Mouse (Mus musculus) lung, adult 18-20 months (tissue): Measurements from ENCODE around the gene Il10rb.

Experiments
- DNase-seq, 2 experiments: peaks; one replicate each; pipeline ENCODE4 v3.0.0; 2022; ENCODE audit warnings: mixed read lengths in 2 of 2

Il10rb gene

DNA sequence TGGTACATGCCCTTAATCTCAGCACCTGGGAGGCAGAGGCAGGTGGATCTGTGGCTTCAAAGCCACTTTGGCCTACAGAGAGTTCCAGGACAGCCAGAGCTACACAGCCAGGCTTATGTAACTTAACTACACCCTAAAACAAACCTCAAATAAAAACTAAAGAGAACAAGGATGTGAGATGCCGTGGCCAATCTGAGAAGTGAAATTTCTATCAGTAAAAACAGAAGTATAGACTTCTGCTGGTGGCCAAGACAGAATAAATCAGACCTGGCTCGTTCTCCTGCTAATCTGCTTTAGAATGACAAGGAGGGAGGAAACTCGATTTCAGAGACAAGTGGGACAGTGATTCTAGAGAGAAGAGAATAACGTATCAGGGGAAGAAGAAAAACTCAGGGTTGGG, 49.9 kb downstream of the Il10rb start:
- no peak for DNase-seq

DNA sequence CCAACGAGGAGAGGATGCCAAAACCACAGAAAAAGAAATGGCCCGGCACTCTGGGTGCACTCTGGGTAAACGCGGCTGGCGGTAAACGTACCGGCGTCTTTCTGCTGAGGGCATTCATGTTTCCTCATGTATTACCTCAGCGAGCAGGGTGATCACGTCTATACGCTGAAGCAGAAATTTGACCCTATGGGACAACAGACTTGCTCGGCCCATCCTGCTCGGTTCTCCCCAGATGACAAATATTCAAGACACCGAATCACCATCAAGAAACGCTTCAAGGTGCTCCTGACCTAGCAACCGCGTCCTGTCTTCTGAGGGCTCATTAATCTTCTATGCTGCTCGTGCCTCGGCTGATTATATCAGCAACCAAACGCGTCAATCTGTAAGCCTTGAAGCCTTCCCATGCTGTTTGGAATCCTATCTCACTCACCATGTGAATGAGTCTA, 52.4 kb downstream of the Il10rb start:
- DNase-seq, result no peak

DNA sequence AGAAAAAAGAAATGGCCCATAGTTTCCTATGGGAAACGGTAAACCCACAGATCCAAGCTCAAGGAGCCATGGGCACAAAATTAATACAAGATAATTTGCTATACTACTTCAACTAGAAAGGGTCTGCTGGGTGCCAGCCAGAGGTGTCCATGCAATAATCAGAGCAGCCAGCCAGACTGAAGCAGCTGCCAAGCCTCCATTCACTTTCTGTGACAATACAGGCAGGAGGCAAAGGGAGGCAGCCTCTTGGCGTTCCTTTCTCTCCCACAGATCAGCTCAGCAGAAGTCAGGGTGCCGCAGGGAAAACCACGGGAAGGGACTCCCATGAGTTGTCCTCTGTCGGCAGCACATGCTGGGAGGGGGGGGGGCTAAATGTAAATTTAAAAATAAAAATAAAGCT, 53.0 kb downstream of the Il10rb start:
- peak; percentile 40 to 51 for DNase-seq

DNA sequence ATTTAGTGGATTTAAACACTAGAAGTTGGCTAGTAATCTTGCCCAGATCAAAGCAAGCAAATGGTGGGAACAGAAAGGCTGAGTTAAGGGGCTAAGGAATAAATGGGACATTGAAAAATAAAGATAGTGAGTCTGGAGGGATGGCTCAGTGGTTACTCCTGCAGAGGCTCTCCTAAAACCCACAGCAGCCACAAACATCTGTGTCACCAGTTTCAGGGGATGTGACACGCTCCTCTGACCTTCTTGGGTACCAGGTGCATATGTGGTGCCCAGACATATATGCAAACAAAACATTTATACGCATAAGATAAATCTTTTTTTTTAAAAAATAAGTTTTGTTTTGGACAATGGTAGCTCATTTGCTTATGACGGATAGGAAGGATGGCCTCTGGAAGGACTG, 53.4 kb downstream of the Il10rb start:
- DNase-seq, result no peak

DNA sequence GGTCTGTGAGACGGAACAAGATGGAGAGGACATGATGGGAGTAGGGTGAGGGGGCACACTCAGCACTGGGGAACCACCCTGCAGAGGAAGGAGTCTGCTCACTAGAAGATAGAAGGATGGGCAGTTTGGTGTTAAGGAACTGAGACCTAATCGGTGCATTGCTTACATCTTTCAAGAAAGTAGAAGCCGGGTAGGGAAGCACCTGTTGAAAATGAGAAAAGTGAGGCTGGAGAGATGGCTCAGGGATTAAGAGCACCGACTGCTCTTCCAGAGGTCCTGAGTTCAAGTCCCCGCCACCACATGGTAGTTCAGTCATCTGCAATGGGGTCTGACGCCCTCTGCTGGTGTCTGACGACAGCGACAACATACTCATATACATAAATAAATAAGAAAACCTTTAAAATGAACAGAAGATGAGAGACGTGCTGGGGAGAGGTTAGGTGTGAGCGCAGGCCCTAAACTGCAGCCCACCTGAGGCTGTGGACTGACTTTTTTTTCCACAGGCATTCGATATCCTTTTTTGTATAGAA, 53.9 kb downstream of the Il10rb start:
- no peak for DNase-seq

DNA sequence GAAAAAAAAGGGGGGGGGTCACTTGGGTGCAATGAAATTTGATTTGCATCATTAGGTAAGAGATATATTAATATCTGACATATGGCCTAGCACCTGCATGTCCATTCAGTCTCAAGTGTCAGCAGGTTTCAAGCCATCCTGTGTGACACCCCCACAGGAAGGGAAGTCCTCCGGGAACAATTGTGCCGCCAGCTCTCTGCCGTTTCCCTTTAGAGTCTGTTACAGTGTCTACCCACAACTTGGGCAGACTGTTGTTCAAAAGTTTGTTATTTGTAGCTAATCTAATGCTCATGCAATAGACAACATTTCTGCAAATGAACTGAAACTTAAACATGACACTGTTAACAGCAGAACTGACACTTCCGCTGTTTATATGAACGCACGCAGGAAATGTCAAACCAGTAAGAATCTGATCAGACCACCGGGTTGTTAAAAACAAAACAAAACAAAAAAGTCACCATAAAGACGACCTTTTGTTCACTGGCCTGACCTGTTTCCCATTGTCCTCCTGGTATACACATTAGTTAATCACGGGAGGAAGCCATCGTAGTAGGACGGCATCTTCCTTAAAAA, 55.2 kb downstream of the Il10rb start:
- no peak for DNase-seq

GRCm38 (mm10) chr16:91461773-91462181, 55.8 kb downstream of the Il10rb start:
- DNase-seq, result no peak

- no peak for DNase-seq
Observed at GRCm38 (mm10) chr16:91462644-91463043, 56.7 kb downstream of the Il10rb start.

GRCm38 (mm10) chr16:91463400-91463799, 57.4 kb downstream of the Il10rb start:
- DNase-seq, result no peak

DNA sequence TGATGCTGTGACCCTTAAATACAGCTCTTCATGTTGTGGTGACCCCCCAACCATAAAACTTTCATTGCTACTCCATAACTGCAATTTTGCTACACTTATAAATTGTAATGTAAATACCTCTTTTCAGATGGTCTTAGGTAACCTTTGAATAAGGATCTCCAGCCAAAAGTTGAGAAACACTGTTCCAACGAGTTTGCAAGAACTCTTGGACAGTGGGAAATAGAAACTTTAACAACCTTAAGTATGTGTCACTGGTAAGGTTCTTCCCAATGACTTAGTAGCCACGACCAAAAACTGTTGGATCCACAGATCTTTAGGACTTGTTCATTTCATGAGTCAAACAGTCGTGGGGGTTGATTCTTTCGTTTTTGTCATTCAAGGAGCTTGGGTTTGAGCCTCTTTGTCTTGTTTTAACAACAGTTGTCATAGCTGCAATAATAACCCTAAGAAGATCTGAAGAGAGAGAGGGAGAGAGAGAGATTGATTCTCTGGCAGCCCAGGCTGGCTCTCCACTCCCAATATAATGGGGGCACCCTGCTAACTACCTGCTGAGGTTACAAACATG, 58.0 kb downstream of the Il10rb start:
- no peak for DNase-seq

GRCm38 (mm10) chr16:91464594-91465504, 58.9 kb downstream of the Il10rb start:
- peak; percentile 88 to 90 for DNase-seq

GRCm38 (mm10) chr16:91465505-91466240, 59.7 kb downstream of the Il10rb start:
- no peak for DNase-seq

- DNase-seq, result peak; percentile 46 to 69
Observed at GRCm38 (mm10) chr16:91466566-91466965, 60.6 kb downstream of the Il10rb start.

- DNase-seq, result no peak
Observed at GRCm38 (mm10) chr16:91470470-91470869, 64.5 kb downstream of the Il10rb start.

- no peak for DNase-seq
Observed at GRCm38 (mm10) chr16:91471481-91471880, 65.5 kb downstream of the Il10rb start.
